Mouse (Mus musculus) heart, adult 2 months (tissue): ENCODE results near the gene Wbp2.

Experiments
- CTCF ChIP-seq: fragments of 200-600 bp; IDR thresholded peaks from 2 replicates; pipeline ENCODE4 v1.8.1; 2022; ENCODE audit warnings: antibody characterized with exemption, mild to moderate bottlenecking, moderate library complexity
- EP300 ChIP-seq: fragments of 200-500 bp; IDR thresholded peaks from 2 replicates; pipeline ENCODE4 v1.6.1; 2011; ENCODE audit warnings: low read depth, low read length, control low read depth; ENCODE audit not compliant: insufficient read depth
- POLR2A ChIP-seq: fragments of 200-500 bp; IDR thresholded peaks from 2 replicates; pipeline ENCODE4 v1.6.1; 2011; ENCODE audit warnings: mild to moderate bottlenecking, low read depth, low read length, control low read depth; ENCODE audit not compliant: insufficient read depth

- TF ChIP-seq CTCF (no peak), POLR2A (no peak), EP300 (no peak)
Observed at GRCm38 (mm10) chr11:116037826-116038225, 49.0 kb downstream of the Wbp2 start.
